Mouse (Mus musculus) mature B cell (primary cell): ENCODE data around the gene Pgf.

Experiments
- in situ Hi-C: fragments of 300-500 bp; cut with MboI; formaldehyde crosslinking; loops from 2 replicates; pipeline ENCODE4 v1.14.3; 2019

The Pgf gene

DNA sequence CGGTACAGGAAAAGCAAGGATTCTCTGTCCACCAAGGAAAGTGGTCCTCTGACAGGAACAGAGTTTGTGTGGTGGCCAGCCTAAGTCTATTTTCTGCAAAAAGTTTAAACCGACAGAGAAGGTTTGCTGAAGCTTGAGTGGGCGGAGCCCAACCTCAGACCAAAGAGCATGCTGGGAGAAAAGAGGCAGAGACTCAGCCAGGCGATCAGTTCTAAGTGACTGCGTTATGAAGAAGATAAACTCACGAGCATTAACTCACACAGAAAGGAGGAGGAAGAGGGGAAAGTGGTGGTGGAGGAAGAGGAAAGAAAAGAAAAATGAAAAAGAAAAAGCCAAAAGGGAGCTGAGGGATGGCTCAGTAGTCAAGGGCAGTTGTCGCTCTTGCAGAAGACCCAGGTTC is 12.7 kb upstream of the Pgf start:
- in situ Hi-C loops = no loop called here

DNA sequence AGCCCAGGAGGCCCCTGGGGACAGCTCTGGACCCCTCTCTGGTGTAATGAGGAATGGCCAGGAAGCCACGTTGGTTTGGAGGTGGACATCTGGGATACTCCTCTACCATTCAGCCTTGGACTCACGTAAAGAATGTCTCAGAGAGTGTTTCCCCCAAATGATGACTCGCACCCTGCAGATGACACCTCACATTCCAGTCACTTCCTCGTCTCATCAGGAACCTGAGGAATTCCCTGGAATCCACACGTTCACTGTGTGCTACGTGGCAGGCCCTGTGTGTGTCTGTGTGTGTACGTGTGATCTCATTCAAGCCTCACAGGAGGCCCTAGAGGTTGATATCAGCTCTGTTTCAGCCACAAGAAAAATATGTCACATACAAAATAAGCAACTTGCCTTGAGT is 8.8 kb upstream of the Pgf start:
- in situ Hi-C loops = no loop called here

- in situ Hi-C loops = no loop called here
Measured at GRCm38 (mm10) chr12:85185810-85186209, 8.2 kb upstream of the Pgf start.

GRCm38 (mm10) chr12:85184118-85184517 is 6.5 kb upstream of the Pgf start:
- in situ Hi-C loops = no loop called here

DNA sequence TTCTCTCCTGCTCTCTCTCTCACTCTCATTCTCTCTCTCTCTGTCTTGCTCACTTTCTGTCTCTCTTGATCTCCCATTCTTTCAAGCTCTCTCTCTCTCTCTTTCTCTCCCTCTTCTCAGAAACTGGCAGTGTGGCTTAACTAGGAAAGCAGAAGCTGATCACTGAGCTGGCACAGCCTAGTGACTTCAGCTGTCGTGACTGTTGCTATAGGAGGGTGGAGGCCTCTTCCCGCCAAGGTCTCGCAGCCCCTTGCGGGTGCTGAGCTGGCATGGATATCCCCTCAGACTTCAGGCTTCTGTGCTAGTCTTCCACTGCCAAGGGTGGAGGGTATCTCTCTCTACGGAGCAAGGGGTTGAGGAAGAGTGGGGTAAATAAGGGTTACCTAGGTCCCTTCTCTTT is 5.3 kb upstream of the Pgf start:
- in situ Hi-C loops = no loop called here

DNA sequence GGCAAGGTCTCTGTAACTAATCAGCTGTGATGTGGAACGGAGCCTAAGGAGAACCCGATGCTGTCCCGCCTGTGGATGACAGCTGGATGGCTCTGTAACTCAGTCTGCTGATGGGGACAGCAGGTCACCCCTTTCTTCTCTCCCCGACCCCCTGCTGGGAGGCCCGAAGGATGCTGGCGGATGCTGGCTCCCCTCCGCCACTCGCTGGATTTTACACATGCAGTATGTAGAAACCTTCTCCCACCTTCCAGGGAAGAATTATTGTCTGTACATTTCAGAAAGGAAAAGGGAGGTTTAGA is 4.7 kb upstream of the Pgf start:
- in situ Hi-C loops = no loop called here

DNA sequence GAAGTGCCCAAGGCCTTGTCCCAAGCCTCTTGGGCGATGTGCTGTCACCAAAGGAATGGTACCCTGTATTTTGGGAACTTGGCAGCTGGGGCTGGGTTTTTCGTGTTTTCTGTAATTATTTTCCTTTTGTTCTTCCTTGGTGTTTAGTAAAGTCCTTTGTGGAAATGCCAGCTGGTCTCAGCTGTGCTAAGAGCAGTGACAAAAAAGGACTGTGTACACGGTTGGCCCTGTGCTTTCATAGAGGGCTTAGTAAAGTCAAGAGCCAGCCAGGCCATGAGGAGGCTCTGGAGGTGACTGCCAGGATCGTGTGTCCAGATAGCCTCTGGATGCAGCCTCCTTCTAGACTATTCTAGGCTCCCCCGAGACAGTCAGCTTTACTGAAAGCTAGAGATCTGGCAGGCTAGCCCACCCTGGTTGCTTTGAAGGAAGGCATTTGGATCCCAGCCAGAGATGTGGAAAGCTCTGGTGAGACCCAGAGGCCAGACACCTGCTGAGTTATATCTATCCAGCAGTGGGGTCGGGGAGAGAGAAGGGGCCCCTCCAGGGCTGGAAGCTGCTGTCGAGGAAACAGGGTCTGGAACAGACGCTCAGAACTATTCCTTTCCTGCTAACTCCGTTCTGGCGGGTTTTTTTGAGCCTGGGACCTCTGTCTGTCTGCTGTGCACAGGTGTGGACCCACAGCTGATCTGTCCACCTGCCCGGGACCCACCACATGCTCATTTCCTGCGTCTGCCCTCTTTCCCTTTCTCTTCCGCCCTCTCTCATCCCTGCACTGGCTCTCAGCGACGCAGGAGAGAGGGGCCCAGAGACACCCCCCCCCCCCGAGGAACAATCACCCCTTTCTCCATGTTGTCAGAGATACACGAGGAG is 4.1 kb upstream of the Pgf start:
- in situ Hi-C loops = no loop called here

DNA sequence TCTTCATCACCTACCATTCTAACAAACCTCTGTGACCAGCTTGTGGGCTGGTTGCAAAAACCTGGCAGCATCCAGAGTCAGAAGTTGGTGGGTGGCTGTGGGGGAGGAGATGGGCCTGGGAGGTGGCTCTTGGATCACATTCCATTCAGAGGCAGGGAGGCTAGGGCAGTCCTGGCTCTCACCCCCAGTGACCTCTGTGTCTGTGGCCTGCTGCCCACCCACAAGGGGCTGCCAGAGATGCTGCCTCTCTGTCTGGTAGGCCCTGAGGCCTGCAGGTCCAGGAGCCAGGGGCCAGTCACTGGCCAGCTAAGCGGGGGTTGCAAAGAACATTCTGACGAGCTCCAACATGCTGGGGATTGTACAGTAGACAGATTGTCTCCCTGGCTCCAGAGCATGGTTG is 704 bp upstream of the Pgf start:
- in situ Hi-C loops = loop anchor here (10.0 kb wide), 1 partner anchor 127 kb away; no protein-coding TSS in a partner anchor

DNA sequence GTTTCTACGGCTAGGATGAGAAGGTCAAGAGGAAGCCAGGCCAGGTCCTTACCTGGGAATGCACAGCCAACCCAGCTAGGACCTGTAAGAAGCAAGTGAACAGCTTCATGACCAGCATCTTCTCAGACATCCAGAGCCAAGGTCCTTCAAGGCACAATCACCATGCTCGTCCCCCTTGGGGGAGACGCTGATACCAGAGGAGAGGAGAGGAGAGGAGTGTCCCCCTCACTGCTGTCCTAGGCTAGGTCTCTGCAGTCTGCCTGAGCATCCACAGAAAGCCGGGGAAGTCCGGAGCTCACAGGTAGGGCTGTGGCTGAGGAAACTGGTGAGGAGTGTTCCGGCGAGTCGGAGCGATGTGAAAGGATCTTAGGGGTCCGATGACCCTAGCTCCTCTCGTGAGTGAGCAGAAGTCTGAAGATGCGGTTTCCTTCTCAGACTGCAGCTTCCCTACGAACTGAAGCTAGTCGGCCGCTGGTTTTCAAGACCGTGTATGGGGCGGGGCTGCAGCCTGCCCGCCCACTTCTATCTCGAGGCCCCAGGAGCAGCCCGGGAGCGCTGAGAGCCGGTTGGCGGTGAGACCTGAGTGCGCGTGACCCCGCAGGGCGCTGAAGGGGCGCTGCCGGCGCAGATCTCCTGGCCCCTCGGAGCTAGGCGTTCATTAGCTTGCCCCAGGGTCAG is 605 bp downstream of the Pgf start:
- in situ Hi-C loops = loop anchor here (10.0 kb wide), 1 partner anchor 128 kb away; no protein-coding TSS in a partner anchor

- in situ Hi-C loops = loop anchor here (10.0 kb wide), 1 partner anchor 129 kb away; no protein-coding TSS in a partner anchor
Measured at GRCm38 (mm10) chr12:85175926-85176845, 1.4 kb downstream of the Pgf start.

DNA sequence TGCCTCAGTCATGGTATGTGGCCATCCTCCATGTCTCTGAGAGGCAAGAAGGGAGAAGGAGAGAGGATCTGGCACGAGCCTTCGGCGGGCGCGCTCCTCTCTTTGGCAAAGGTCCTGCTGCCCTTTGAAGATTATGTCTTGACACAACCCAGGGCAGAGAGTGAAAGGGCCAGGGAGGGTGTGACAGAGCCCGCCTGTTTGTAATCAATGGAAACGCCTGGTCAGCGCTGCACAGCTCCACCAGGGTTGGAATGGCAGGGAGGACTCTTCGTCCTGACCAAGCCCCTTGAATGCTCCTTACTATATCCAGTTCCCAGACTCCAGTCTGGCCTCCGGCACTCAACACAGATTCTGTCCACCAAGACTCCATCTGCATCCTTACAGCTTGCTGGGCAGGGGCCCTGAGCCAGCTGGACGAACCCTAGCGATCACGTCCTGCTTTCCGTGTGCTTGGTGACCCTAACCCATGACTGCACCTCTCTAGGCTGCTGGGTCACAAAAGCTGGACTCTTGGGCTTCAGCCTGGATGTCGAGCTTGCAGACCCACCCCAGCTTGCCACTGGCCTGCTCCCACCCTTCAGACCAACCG is 2.4 kb downstream of the Pgf start:
- in situ Hi-C loops = loop anchor here (10.0 kb wide), 1 partner anchor 130 kb away; no protein-coding TSS in a partner anchor

DNA sequence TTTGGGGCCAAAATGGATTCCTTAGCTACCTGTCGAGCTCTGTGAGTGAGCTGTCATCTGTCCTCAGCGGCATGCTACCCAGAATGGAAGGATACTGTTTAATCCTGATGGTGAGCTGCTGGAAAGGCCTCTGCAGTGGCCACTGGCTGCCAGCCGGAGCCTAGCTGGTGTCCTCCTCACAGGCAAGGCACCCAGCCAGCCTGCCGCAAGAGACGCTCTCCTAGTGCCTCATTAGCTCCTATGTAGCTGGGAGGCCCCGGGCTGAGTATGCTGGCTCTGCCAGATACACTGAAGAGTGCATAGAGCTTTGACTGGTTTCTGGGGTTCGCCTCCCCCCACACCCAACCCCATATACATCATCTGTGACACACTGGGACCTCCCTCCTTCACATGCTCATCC is 3.6 kb downstream of the Pgf start:
- in situ Hi-C loops = loop anchor here (10.0 kb wide), 1 partner anchor 131 kb away; no protein-coding TSS in a partner anchor

DNA sequence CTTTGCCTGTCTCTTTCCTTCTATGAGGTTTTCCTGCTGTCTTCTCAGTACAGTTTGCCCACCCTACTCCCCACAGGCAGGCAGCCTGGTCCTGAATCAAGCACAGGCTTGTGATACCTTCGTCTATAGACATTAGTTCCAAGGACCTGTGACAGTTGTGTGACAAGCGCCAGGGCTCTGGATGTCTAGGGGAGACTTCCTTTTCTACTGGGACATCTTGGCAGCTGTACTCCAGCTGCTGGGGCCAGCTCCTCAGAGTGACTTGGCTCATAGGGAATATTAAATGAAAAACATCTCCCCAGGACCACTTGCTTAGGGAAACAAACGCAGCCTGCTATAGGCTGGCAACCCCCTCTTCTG is 6.7 kb downstream of the Pgf start:
- in situ Hi-C loops = loop anchor here (10.0 kb wide), 1 partner anchor 134 kb away; no protein-coding TSS in a partner anchor

DNA sequence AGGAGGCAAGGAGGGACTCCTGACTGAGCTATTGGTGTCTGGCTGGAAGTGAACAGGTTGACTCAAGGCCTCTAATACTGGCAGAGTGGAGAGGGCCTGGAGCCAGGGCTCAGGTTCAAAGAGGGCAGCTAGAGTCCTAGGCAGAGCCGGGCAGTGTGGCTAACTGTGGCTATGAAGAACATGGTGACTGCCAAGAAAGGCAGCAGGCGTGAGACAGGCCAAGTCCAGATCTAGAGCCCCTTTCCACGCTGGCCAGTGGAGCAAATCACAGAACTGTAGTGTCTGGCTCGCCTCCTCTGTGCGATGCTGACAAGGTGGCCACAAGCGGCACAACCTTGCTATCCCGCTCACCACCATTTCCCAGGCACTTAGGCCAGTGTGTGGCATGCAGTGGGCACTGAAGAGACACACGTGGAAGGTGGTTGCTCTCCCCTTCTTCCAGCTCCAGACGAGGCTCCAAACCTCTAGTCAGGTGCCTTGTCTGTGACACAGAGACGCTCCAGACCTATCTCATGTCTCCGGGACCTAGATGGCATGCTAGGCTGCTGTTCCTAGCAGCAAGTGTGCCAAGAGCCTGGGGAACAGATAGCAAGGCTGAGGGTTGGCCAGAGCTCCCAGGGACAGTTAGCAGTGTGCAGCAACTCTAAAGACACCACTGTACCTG is 7.2 kb downstream of the Pgf start:
- in situ Hi-C loops = loop anchor here (10.0 kb wide), 1 partner anchor 134 kb away; no protein-coding TSS in a partner anchor

- in situ Hi-C loops = loop anchor here (10.0 kb wide), 1 partner anchor 135 kb away; no protein-coding TSS in a partner anchor
Measured at GRCm38 (mm10) chr12:85169877-85170276, 7.7 kb downstream of the Pgf start.

- in situ Hi-C loops = no loop called here
Measured at GRCm38 (mm10) chr12:85169117-85169858, 8.3 kb downstream of the Pgf start.

GRCm38 (mm10) chr12:85166631-85167030 is 11.0 kb downstream of the Pgf start:
- in situ Hi-C loops = no loop called here

GRCm38 (mm10) chr12:85164996-85165395 is 12.6 kb downstream of the Pgf start:
- in situ Hi-C loops = no loop called here

- in situ Hi-C loops = no loop called here
Measured at GRCm38 (mm10) chr12:85159592-85159991, 18.0 kb downstream of the Pgf start.

GRCm38 (mm10) chr12:85158801-85159200 is 18.8 kb downstream of the Pgf start:
- in situ Hi-C loops = no loop called here
